15 mouse cellular contexts compared by ENCODE assay signal in genomic region chr17:14345556-14345955, GRCm38 (mm10).
"Had no signal": no experiment of that assay in that cellular context is flagged by ENCODE, and none has a peak within 500 bp of the region (broad histone marks: within the 10 kb centered on the region; RNA-seq: fewer than 3 reads in every experiment).

No protein-coding gene starts in this region.

- H3K27ac ChIP-seq: neural tube, embryonic 15.5 days; stomach, embryonic 15.5 days; stomach, postnatal 0 days had no signal

- DNase-seq: retina, postnatal 1 day; right cerebral cortex, adult 18-20 months; right cerebral cortex, postnatal 14 days; right cerebral cortex, postnatal 25 days; right cerebral cortex, postnatal 4 days; spleen, adult 18-20 months; thymus, adult 18-20 months; thymus, adult 2 months; thymus, postnatal 14 days; thymus, postnatal 25 days; thymus, postnatal 36 days; thymus, postnatal 4 days had no signal

- H3K9me3 ChIP-seq: neural tube, embryonic 15.5 days; stomach, embryonic 15.5 days had no signal

- H3K4me2 ChIP-seq: neural tube, embryonic 15.5 days; stomach, embryonic 15.5 days had no signal

- H3K36me3 ChIP-seq: neural tube, embryonic 15.5 days; stomach, embryonic 15.5 days had no signal

- H3K4me1 ChIP-seq: neural tube, embryonic 15.5 days; stomach, embryonic 15.5 days had no signal

- H3K9ac ChIP-seq: neural tube, embryonic 15.5 days; stomach, embryonic 15.5 days had no signal

- H3K27me3 ChIP-seq: neural tube, embryonic 15.5 days; stomach, embryonic 15.5 days had no signal

- H3K4me3 ChIP-seq: neural tube, embryonic 15.5 days; stomach, embryonic 15.5 days had no signal
